Mouse (Mus musculus) lung, adult 2 months (tissue): ENCODE results near the gene Cdca3.

ENCODE experiments used
- CTCF ChIP-seq: fragments of 200-500 bp; IDR thresholded peaks from 2 replicates; pipeline ENCODE4 v1.5.1; 2011; ENCODE audit warnings: mild to moderate bottlenecking, low read length, control low read depth; ENCODE audit not compliant: insufficient read depth
- POLR2A ChIP-seq: fragments of 200-500 bp; IDR thresholded peaks from 2 replicates; pipeline ENCODE4 v1.6.1; 2011; ENCODE audit warnings: low read depth, mild to moderate bottlenecking, control low read depth, low read length, borderline replicate concordance; ENCODE audit errors: extremely low read depth

DNA sequence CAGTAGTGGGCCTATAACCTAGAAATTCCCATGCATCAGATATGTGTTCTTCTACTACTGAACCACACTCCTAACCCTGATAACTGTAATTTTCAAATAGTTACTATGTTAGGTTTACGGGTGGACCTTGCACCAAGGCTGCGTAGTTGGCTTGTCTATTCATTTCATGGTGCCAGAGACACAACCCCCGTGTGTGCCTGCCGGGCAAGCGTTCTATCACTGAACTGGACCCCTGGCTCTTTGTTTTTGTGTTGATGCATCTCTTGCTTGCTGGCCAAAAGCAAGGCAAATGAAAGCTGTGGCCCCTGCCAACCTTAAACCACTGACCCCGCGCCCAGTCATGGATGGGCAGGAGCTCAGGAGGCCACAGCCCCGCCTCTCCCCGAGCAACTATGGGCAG is 52.5 kb downstream of the Cdca3 start:
- TF ChIP-seq POLR2A = no peak
- TF ChIP-seq CTCF = no peak
